Mouse (Mus musculus) retina, postnatal 7 days (tissue): ENCODE measurements around the gene Cemip.

ENCODE experiments used
- DNase-seq: peaks from one replicate; pipeline ENCODE4 v3.0.0-alpha.2; 2012; ENCODE audit warnings: low read depth, low spot score

Gene Cemip

GRCm38 (mm10) chr7:84096501-84096900, 10.2 kb upstream of the Cemip start:
- no peak for DNase-seq

GRCm38 (mm10) chr7:84090793-84091192, 4.5 kb upstream of the Cemip start:
- DNase-seq = no peak

DNA sequence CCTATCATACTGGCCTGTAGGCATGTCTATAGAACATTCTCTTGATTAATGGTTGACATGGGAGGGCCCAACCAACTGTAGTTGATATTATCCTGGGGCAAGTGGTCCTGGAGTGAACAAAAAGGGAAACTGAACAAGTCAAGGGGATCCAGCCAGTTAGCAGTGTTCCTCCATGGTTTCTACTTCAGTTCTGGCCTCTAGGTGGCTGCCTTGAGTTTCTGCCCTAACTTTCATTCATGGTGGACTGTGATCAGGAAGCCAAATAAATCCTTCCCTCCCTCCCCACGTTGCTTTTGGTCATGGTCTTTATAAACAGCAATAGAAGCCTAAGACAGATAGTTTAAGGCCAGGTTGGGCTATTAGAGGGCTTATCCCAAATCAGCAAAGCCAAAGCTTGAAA, 3.5 kb upstream of the Cemip start:
- DNase-seq = no peak

DNA sequence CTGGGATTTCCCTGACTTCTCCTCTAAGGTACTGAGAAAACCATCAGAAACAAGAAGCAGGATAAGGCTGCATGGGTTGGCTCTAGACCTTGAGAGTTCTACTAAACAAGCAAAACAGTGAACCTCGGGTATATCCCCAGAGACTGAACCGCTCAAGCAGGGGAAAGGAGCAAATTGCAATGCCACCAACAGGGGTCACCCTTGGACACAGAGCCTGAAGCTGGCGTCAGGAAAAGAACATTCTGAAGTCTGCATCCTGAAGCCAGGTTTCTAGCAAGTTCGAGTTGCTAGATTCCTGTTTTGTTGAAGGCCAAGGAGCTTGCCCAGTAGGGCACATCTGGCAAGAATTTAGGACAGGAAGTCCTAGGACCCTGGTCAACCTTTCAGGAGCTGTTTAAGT, 2.7 kb upstream of the Cemip start:
- DNase-seq = peak; percentile 30

- DNase-seq = no peak
Measured at GRCm38 (mm10) chr7:84088191-84088590, 1.9 kb upstream of the Cemip start.

GRCm38 (mm10) chr7:84085049-84085945, 1.0 kb downstream of the Cemip start:
- DNase-seq = no peak

GRCm38 (mm10) chr7:84077257-84078013, 8.9 kb downstream of the Cemip start:
- no peak for DNase-seq

GRCm38 (mm10) chr7:84074266-84074665, 12.0 kb downstream of the Cemip start:
- DNase-seq = no peak

GRCm38 (mm10) chr7:84073856-84074255, 12.4 kb downstream of the Cemip start:
- no peak for DNase-seq

DNA sequence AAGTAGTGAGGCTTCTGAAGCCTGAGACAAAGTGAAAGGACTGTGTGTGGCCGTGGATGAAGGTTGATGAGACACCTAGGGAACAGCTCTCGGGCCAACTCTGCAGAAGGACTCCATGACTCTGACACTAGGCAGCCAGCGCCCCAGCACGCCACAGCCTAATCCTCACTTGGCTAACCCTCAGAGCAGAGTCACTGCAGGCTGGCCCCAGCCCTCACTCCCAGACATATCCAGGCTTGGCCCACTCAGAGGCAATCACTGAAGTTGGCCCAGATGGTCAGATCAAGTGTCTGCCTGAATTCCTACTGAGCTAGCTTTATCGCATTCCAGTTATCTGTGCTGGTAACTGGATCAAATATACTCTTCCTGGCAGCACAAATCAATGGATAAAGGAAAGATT, 17.4 kb downstream of the Cemip start:
- no peak for DNase-seq

DNA sequence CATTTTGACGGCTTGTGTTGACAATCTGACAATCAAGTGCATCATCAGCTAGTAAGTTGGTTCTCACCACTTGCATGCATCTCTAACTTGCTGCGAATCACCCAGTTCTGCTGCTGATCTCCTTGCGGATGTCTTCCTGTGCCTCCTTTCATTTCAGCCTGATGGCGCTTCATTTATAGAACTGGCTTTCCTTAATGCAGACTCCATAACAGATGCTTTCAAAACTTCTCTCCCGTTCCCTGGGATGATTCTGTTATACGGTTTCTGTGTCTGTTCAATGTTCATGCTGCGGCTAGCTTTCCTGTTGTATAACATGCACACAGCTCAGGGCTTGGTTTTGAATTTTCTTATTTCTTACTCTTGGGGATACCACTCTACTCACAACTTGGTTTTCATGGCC, 26.5 kb downstream of the Cemip start:
- no peak for DNase-seq

- DNase-seq = no peak
Measured at GRCm38 (mm10) chr7:84055961-84056629, 30.2 kb downstream of the Cemip start.

DNA sequence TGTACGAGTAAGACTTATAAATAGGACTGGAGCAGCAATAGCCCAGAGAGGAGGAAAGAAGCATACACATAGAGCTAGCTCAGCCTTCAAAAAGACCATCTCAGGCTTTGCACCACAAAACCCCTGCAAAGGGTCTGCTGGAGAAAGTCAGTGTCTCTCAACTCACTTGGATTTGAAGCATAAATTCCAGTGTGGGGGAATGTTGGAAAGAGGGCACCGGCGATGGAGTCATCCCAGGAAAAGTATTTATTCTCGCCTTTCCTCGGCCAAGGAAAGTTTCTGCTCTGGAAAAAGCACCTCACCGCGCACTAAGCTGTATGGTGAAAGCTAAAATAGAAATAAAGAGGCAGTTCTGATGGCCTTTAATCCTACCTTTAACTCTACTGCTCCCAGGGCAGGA, 32.4 kb downstream of the Cemip start:
- no peak for DNase-seq

GRCm38 (mm10) chr7:84051423-84051822, 34.9 kb downstream of the Cemip start:
- DNase-seq = no peak

DNA sequence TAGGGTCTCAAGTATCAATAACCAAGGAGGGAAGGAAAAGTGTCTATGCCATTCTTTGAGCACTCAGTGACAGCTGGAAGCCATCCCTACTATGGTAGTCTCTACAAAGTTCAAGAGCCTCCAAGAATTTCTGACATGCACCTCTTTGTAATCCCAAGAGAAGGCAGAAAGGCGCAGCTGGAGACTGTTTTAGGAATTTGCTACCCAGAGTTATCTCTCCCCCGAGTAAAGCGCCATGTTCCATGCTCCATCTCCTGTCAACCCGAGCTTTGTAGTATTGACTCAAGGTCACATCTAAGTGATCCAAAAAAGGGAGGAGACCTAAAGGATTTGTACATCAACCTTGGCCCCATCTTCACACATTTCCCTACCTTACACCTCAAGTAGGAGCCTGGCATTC, 40.8 kb downstream of the Cemip start:
- no peak for DNase-seq

GRCm38 (mm10) chr7:84044581-84045290, 41.6 kb downstream of the Cemip start:
- no peak for DNase-seq

- no peak for DNase-seq
Measured at GRCm38 (mm10) chr7:84042726-84043125, 43.6 kb downstream of the Cemip start.

DNA sequence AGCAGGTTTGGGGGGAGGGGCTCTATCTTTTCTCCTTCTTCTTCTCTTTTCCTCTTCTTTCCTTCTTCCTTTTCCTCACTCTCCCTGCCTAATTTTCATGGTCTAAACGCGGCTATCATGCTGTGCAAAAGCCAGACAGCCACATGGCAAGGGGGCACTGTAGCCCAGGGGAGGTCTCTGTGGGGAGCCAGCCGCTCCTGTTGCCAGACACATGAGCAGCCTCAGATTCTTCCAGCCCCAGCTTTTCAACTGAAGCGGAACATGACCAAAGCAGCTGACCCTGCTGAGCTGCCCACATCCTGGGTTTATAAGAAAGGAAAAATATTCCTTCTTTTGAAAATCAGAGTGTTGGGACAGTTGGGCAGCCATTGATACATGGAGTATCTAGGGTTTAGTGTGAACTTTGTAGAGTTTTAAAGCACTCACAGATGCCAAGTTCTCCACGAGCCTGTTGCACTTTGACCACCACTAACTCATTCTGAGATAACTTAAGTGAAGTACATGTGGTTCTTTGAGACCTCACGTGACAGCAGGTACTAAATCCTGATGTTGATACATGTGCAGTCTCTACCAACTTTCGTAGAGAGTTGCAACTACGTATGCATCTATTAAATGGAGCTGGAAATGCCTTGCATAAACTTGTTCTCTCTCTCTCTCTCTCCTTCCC, 46.3 kb downstream of the Cemip start:
- DNase-seq = no peak

- DNase-seq = no peak
Measured at GRCm38 (mm10) chr7:84038642-84039041, 47.7 kb downstream of the Cemip start.

- no peak for DNase-seq
Measured at GRCm38 (mm10) chr7:84032831-84033230, 53.5 kb downstream of the Cemip start.

DNA sequence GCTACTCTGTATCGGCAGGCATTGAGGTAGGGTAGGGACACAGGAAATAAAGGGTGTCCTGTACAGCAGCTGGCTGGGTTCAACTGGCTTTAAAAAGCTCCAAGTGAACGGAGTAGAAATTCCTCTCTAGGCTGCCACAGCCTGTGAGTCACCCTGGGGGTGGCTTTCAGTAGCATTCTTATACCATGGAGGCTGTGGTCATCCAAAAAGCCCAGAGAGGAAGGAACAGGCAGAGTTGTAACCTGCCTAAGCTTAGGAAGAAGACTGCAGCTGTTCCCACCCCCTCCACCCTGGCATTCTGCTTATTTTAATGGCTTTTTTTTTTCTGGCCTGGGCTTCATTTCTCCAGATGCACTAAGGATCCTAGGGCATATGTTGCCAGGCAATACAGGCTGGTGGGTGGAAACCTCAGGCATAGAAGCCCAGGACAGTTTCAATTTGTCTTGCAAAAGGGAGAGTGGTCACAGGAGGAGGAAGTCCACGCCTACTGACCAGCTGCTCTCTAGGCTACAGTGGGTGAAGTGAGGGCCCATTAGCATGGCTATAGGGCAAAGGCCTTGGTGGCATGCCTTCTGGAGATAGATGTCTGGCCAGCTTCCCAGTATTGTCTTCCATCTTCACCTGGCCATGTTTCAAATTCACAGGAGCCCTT, 57.1 kb downstream of the Cemip start:
- DNase-seq = no peak
